Mouse (Mus musculus): ENCODE results near the gene Nrtn. TPM values are rescaled to one million over a fixed set of nuclear protein-coding genes. Genes with fewer than 3 reads are reported as not detected.

Gene Nrtn
- polyA plus RNA-seq, 1 experiment from 2014 or later: 20.6 TPM

- H3K4me1 ChIP-seq (replicated peaks; ENCODE audit: control insufficient read depth, insufficient read depth, low read length): peaks cover 3% of the 10 kb centered on the region; the same call in 1 of the 2 replicates
- no peak overlapping the region for H3K4me3 ChIP-seq (ENCODE audit: low read depth, low read length)
- no peak for ATAC-seq
- no peak overlapping the region for H3K9ac ChIP-seq (ENCODE audit: low read depth, low read length)
- H3K4me2 ChIP-seq (replicated peaks; ENCODE audit: low read depth): no peak overlapping the region
- H3K27me3 ChIP-seq (replicated peaks; ENCODE audit: control insufficient read depth, insufficient read depth, low read length): no peaks in the 10 kb centered on the region
- H3K36me3 ChIP-seq (ENCODE audit: control insufficient read depth, insufficient read depth): peaks cover 32% of the 10 kb centered on the region
- no peak for TF ChIP-seq CTCF (IDR thresholded peaks at IDR 0.05; ENCODE audit: low read depth)
- H3K27ac ChIP-seq (ENCODE audit: low read depth, low read length): no peak overlapping the region
- H3K9me3 ChIP-seq (ENCODE audit: control insufficient read depth): no peaks in the 10 kb centered on the region
- 47% methylated on average over 5 of the region's 5 CpGs for WGBS
Measured at GRCm38 (mm10) chr17:56722441-56722840, 34.9 kb downstream of the Nrtn start.

- TF ChIP-seq CTCF (IDR thresholded peaks at IDR 0.05; ENCODE audit: low read depth): no peak
Measured at GRCm38 (mm10) chr17:56717363-56718058, 39.8 kb downstream of the Nrtn start, which contains the start of the genes Ndufa11 and Vmac. TSS of gene Ndufa11 (plus strand) at chr17:56717767. TSS of gene Vmac (minus strand) at chr17:56718022.

GRCm38 (mm10) chr17:56716655-56717362 lies 40.5 kb downstream of the Nrtn start:
- TF ChIP-seq CTCF (IDR thresholded peaks at IDR 0.05; ENCODE audit: low read depth): no peak

More at GRCm38 (mm10) chr17:56717363-56718058, 39.8 kb downstream of the Nrtn start, which contains the start of the genes Ndufa11 and Vmac:
- peak within 1 kb of the TSS; percentile 89 for H3K4me3 ChIP-seq (ENCODE audit: low read depth, low read length)
- H3K4me1 ChIP-seq (replicated peaks; ENCODE audit: control insufficient read depth, insufficient read depth, low read length): 0 out of 2 replicates have a peak, but pooled peaks cover 4% of the 10 kb centered on the region
- peak within 1 kb of the TSS; percentile 95 for H3K9ac ChIP-seq (ENCODE audit: low read depth, low read length)
- H3K36me3 ChIP-seq (ENCODE audit: control insufficient read depth, insufficient read depth): peaks cover 23% of the 10 kb centered on the region; the same call in 1 of the 2 replicates
- no peaks in the 10 kb centered on the region for H3K9me3 ChIP-seq (ENCODE audit: control insufficient read depth)
- H3K27me3 ChIP-seq (replicated peaks; ENCODE audit: control insufficient read depth, insufficient read depth, low read length): no peaks in the 10 kb centered on the region
- WGBS: under 1% methylated on average over 59 of the region's 59 CpGs
- peak; percentile 75 for ATAC-seq
- H3K4me2 ChIP-seq (replicated peaks; ENCODE audit: low read depth): peak within 1 kb of the TSS; percentile 72
- peak within 1 kb of the TSS; percentile 76 for H3K27ac ChIP-seq (ENCODE audit: low read depth, low read length)

GRCm38 (mm10) chr17:56715914-56716654 lies 41.2 kb downstream of the Nrtn start:
- 22% methylated on average over 22 of the region's 22 CpGs for WGBS
- peak overlapping the region; percentile 89 for H3K4me3 ChIP-seq (ENCODE audit: low read depth, low read length)
- H3K4me1 ChIP-seq (replicated peaks; ENCODE audit: control insufficient read depth, insufficient read depth, low read length): 0 out of 2 replicates have a peak, but pooled peaks cover 4% of the 10 kb centered on the region
- no peak for ATAC-seq
- H3K27ac ChIP-seq (ENCODE audit: low read depth, low read length): peak overlapping the region; percentile 57; the same call in 1 of the 2 replicates
- H3K36me3 ChIP-seq (ENCODE audit: control insufficient read depth, insufficient read depth): peaks cover 23% of the 10 kb centered on the region
- no peaks in the 10 kb centered on the region for H3K27me3 ChIP-seq (replicated peaks; ENCODE audit: control insufficient read depth, insufficient read depth, low read length)
- H3K9ac ChIP-seq (ENCODE audit: low read depth, low read length): peak overlapping the region; percentile 65
- TF ChIP-seq CTCF (IDR thresholded peaks at IDR 0.05; ENCODE audit: low read depth): no peak
- no peaks in the 10 kb centered on the region for H3K9me3 ChIP-seq (ENCODE audit: control insufficient read depth)
- peak overlapping the region; percentile 72 for H3K4me2 ChIP-seq (replicated peaks; ENCODE audit: low read depth)

More at GRCm38 (mm10) chr17:56716655-56717362, 40.5 kb downstream of the Nrtn start:
- H3K27ac ChIP-seq (ENCODE audit: low read depth, low read length): peak overlapping the region; percentile 76
- H3K4me1 ChIP-seq (replicated peaks; ENCODE audit: control insufficient read depth, insufficient read depth, low read length): 0 out of 2 replicates have a peak, but pooled peaks cover 4% of the 10 kb centered on the region
- H3K4me3 ChIP-seq (ENCODE audit: low read depth, low read length): peak overlapping the region; percentile 89
- peak overlapping the region; percentile 72 for H3K4me2 ChIP-seq (replicated peaks; ENCODE audit: low read depth)
- WGBS: under 1% methylated on average over 53 of the region's 55 CpGs
- H3K9me3 ChIP-seq (ENCODE audit: control insufficient read depth): no peaks in the 10 kb centered on the region
- peak; percentile 92 for ATAC-seq
- peak overlapping the region; percentile 95 for H3K9ac ChIP-seq (ENCODE audit: low read depth, low read length)
- H3K27me3 ChIP-seq (replicated peaks; ENCODE audit: control insufficient read depth, insufficient read depth, low read length): no peaks in the 10 kb centered on the region
- H3K36me3 ChIP-seq (ENCODE audit: control insufficient read depth, insufficient read depth): peaks cover 23% of the 10 kb centered on the region

- ATAC-seq: no peak
- Histone ChIP-seq H3K4me1 (replicated peaks; ENCODE audit: control insufficient read depth, insufficient read depth, low read length) (0 out of 2 replicates have a peak, but pooled peaks cover 4% of the 10 kb centered on the region), H3K27me3 (replicated peaks; ENCODE audit: control insufficient read depth, insufficient read depth, low read length) (no peaks in the 10 kb centered on the region), H3K36me3 (ENCODE audit: control insufficient read depth, insufficient read depth) (peaks cover 27% of the 10 kb centered on the region), H3K9ac (ENCODE audit: low read depth, low read length) (no peak overlapping the region), H3K27ac (ENCODE audit: low read depth, low read length) (no peak overlapping the region), H3K4me3 (ENCODE audit: low read depth, low read length) (no peak overlapping the region), H3K9me3 (ENCODE audit: control insufficient read depth) (no peaks in the 10 kb centered on the region), H3K4me2 (replicated peaks; ENCODE audit: low read depth) (no peak overlapping the region)
- 68% methylated on average over 11 of the region's 11 CpGs for WGBS
- TF ChIP-seq CTCF (IDR thresholded peaks at IDR 0.05; ENCODE audit: low read depth): no peak
Measured at GRCm38 (mm10) chr17:56715360-56715759, 42.0 kb downstream of the Nrtn start.

Measured in intestine, postnatal 0 days (tissue).